Mouse (Mus musculus): ENCODE data around the gene Zfp326.

- no peak for TF ChIP-seq GATA1 (IDR thresholded peaks at IDR 0.05; ENCODE audit: low read length)
- TF ChIP-seq TAL1 (IDR thresholded peaks at IDR 0.05; ENCODE audit: low read length): no peak
Observed at GRCm38 (mm10) chr5:105829008-105829586, 47.3 kb upstream of the Zfp326 start.

Measured in erythroblast, embryonic 14.5 days (primary cell).